Mouse (Mus musculus) ES-E14 (cell line): ENCODE data around the gene Eif4e3.

Experiments used
- CHD2 ChIP-seq: IDR thresholded peaks from 2 replicates; pipeline ENCODE4 v1.6.1; 2014; ENCODE audit warnings: mild to moderate bottlenecking, low read depth, low read length, inconsistent platforms
- HCFC1 ChIP-seq: IDR thresholded peaks from 2 replicates; pipeline ENCODE4 v1.6.1; 2012; ENCODE audit warnings: low read length, inconsistent platforms, borderline replicate concordance; ENCODE audit not compliant: insufficient read depth
- MAFK ChIP-seq: IDR thresholded peaks from 2 replicates; pipeline ENCODE4 v1.6.1; 2014; ENCODE audit warnings: mild to moderate bottlenecking, low read depth, low read length, inconsistent platforms; ENCODE audit not compliant: insufficient read depth
- ZNF384 ChIP-seq: IDR thresholded peaks from 2 replicates; pipeline ENCODE4 v1.6.1; 2012; ENCODE audit warnings: low read depth, low read length, inconsistent platforms

DNA sequence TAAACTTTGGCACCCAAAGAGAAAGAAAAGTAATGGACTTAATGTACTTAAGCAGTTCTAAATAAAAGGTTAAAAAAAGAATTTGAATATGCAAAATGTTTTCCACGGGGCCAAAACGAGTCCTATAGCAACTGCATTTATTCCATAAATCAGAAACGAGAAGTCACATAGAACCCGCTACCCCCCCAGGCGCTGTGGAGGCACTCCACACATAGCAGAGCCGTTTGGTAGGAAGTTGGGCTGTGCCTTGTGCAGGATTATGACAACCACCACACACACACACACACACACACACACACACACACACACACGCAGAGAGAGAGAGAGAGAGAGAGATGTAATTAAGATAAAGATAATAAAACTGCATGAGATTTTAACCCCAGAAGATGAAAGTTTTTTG lies 46.1 kb downstream of the Eif4e3 start:
- no peak for TF ChIP-seq CHD2
- TF ChIP-seq MAFK = no peak
- no peak for TF ChIP-seq ZNF384
- no peak for TF ChIP-seq HCFC1
